Mouse (Mus musculus): ENCODE measurements at regions not wholly inside any gene's neighbourhood (a gene's known extent, or its start where the extent isn't known, plus 50 kb on each side); places are given as distances from the start of the nearest gene placed in this dataset.

- ATAC-seq (ENCODE audit: low FRiP score, low TSS enrichment): no peak
- Histone ChIP-seq H3K4me1 (ENCODE audit: insufficient read depth, low read length) (peaks cover 17% of the 10 kb centered on the region), H3K9me3 (ENCODE audit: low read length) (no peaks in the 10 kb centered on the region), H3K36me3 (ENCODE audit: insufficient read depth, low read length) (no peaks in the 10 kb centered on the region), H3K4me3 (ENCODE audit: low read length) (no peak overlapping the region), H3K4me2 (replicated peaks; ENCODE audit: low read depth, low read length) (no peak overlapping the region), H3K9ac (replicated peaks; ENCODE audit: low read length) (no peak overlapping the region), H3K27me3 (ENCODE audit: insufficient read depth, low read length) (no peaks in the 10 kb centered on the region), H3K27ac (ENCODE audit: low read length) (no peak overlapping the region)
- 73% methylated on average over 4 of the region's 4 CpGs for WGBS
Measured at GRCm38 (mm10) chr10:8086442-8086841, 130.4 kb upstream of the Tab2 start.

- H3K9me3 ChIP-seq (ENCODE audit: low read length): no peaks in the 10 kb centered on the region
- ATAC-seq (ENCODE audit: low FRiP score, low TSS enrichment): no peak
- H3K4me1 ChIP-seq (ENCODE audit: insufficient read depth, low read length): no peaks in the 10 kb centered on the region
- H3K36me3 ChIP-seq (ENCODE audit: insufficient read depth, low read length): no peaks in the 10 kb centered on the region
- H3K4me2 ChIP-seq (replicated peaks; ENCODE audit: low read depth, low read length): no peak overlapping the region
- H3K9ac ChIP-seq (replicated peaks; ENCODE audit: low read length): no peak overlapping the region
- 62% methylated on average over 8 of the region's 8 CpGs for WGBS
- no peak overlapping the region for H3K4me3 ChIP-seq (ENCODE audit: low read length)
- H3K27ac ChIP-seq (ENCODE audit: low read length): no peak overlapping the region
- no peaks in the 10 kb centered on the region for H3K27me3 ChIP-seq (ENCODE audit: insufficient read depth, low read length)
Measured at GRCm38 (mm10) chr10:8077904-8078811, 122.1 kb upstream of the Tab2 start.

GRCm38 (mm10) chr10:8072463-8072862 is 116.4 kb upstream of the Tab2 start:
- 0 out of 2 replicates have a peak, but pooled peaks cover 5% of the 10 kb centered on the region for H3K4me1 ChIP-seq (ENCODE audit: insufficient read depth, low read length)
- H3K36me3 ChIP-seq (ENCODE audit: insufficient read depth, low read length): no peaks in the 10 kb centered on the region
- no peak overlapping the region for H3K4me2 ChIP-seq (replicated peaks; ENCODE audit: low read depth, low read length)
- H3K27ac ChIP-seq (ENCODE audit: low read length): no peak overlapping the region
- no peaks in the 10 kb centered on the region for H3K9me3 ChIP-seq (ENCODE audit: low read length)
- H3K4me3 ChIP-seq (ENCODE audit: low read length): no peak overlapping the region
- no peaks in the 10 kb centered on the region for H3K27me3 ChIP-seq (ENCODE audit: insufficient read depth, low read length)
- 82% methylated on average over 1 of the region's 1 CpGs for WGBS
- no peak for ATAC-seq (ENCODE audit: low FRiP score, low TSS enrichment)
- no peak overlapping the region for H3K9ac ChIP-seq (replicated peaks; ENCODE audit: low read length)

GRCm38 (mm10) chr10:8071858-8072257 is 115.8 kb upstream of the Tab2 start:
- 64% methylated on average over 3 of the region's 3 CpGs for WGBS
- no peak overlapping the region for H3K4me2 ChIP-seq (replicated peaks; ENCODE audit: low read depth, low read length)
- H3K9me3 ChIP-seq (ENCODE audit: low read length): no peaks in the 10 kb centered on the region
- no peak overlapping the region for H3K9ac ChIP-seq (replicated peaks; ENCODE audit: low read length)
- no peak for ATAC-seq (ENCODE audit: low FRiP score, low TSS enrichment)
- H3K27me3 ChIP-seq (ENCODE audit: insufficient read depth, low read length): no peaks in the 10 kb centered on the region
- H3K36me3 ChIP-seq (ENCODE audit: insufficient read depth, low read length): no peaks in the 10 kb centered on the region
- H3K27ac ChIP-seq (ENCODE audit: low read length): no peak overlapping the region
- 0 out of 2 replicates have a peak, but pooled peaks cover 5% of the 10 kb centered on the region for H3K4me1 ChIP-seq (ENCODE audit: insufficient read depth, low read length)
- H3K4me3 ChIP-seq (ENCODE audit: low read length): no peak overlapping the region

GRCm38 (mm10) chr10:8070472-8070871 is 114.4 kb upstream of the Tab2 start:
- Histone ChIP-seq H3K9ac (replicated peaks; ENCODE audit: low read length) (no peak overlapping the region), H3K27ac (ENCODE audit: low read length) (no peak overlapping the region), H3K4me2 (replicated peaks; ENCODE audit: low read depth, low read length) (no peak overlapping the region), H3K4me3 (ENCODE audit: low read length) (no peak overlapping the region), H3K36me3 (ENCODE audit: insufficient read depth, low read length) (no peaks in the 10 kb centered on the region), H3K27me3 (ENCODE audit: insufficient read depth, low read length) (no peaks in the 10 kb centered on the region), H3K9me3 (ENCODE audit: low read length) (no peaks in the 10 kb centered on the region), H3K4me1 (ENCODE audit: insufficient read depth, low read length) (0 out of 2 replicates have a peak, but pooled peaks cover 5% of the 10 kb centered on the region)
- ATAC-seq (ENCODE audit: low FRiP score, low TSS enrichment): no peak
- 29% methylated on average over 2 of the region's 2 CpGs for WGBS

GRCm38 (mm10) chr10:8066926-8067325 is 110.9 kb upstream of the Tab2 start:
- 0 out of 2 replicates have a peak, but pooled peaks cover 11% of the 10 kb centered on the region for H3K4me1 ChIP-seq (ENCODE audit: insufficient read depth, low read length)
- 56% methylated on average over 3 of the region's 3 CpGs for WGBS

GRCm38 (mm10) chr10:8065746-8066145 is 109.7 kb upstream of the Tab2 start:
- Histone ChIP-seq H3K27me3 (ENCODE audit: insufficient read depth, low read length) (no peaks in the 10 kb centered on the region), H3K9me3 (ENCODE audit: low read length) (no peaks in the 10 kb centered on the region), H3K27ac (ENCODE audit: low read length) (no peak overlapping the region; the same call in 1 of the 2 replicates), H3K4me1 (ENCODE audit: insufficient read depth, low read length) (0 out of 2 replicates have a peak, but pooled peaks cover 11% of the 10 kb centered on the region), H3K4me2 (replicated peaks; ENCODE audit: low read depth, low read length) (no peak overlapping the region), H3K9ac (replicated peaks; ENCODE audit: low read length) (no peak overlapping the region), H3K4me3 (ENCODE audit: low read length) (no peak overlapping the region), H3K36me3 (ENCODE audit: insufficient read depth, low read length) (no peaks in the 10 kb centered on the region)
- WGBS: 84% methylated on average over 8 of the region's 8 CpGs
- ATAC-seq (ENCODE audit: low FRiP score, low TSS enrichment): no peak

More at GRCm38 (mm10) chr10:8066926-8067325, 110.9 kb upstream of the Tab2 start:
- no peaks in the 10 kb centered on the region for H3K27me3 ChIP-seq (ENCODE audit: insufficient read depth, low read length)
- H3K9ac ChIP-seq (replicated peaks; ENCODE audit: low read length): no peak overlapping the region
- H3K4me2 ChIP-seq (replicated peaks; ENCODE audit: low read depth, low read length): no peak overlapping the region
- H3K4me3 ChIP-seq (ENCODE audit: low read length): no peak overlapping the region
- no peaks in the 10 kb centered on the region for H3K9me3 ChIP-seq (ENCODE audit: low read length)
- H3K27ac ChIP-seq (ENCODE audit: low read length): 0 out of 2 replicates have a peak overlapping the region, but pooled peaks have one; percentile 46
- no peaks in the 10 kb centered on the region for H3K36me3 ChIP-seq (ENCODE audit: insufficient read depth, low read length)
- ATAC-seq (ENCODE audit: low FRiP score, low TSS enrichment): no peak

GRCm38 (mm10) chr10:8064281-8064680 is 108.3 kb upstream of the Tab2 start:
- no peak overlapping the region for H3K27ac ChIP-seq (ENCODE audit: low read length)
- ATAC-seq (ENCODE audit: low FRiP score, low TSS enrichment): no peak
- 0 out of 2 replicates have a peak, but pooled peaks cover 6% of the 10 kb centered on the region for H3K4me1 ChIP-seq (ENCODE audit: insufficient read depth, low read length)
- H3K36me3 ChIP-seq (ENCODE audit: insufficient read depth, low read length): no peaks in the 10 kb centered on the region
- H3K9ac ChIP-seq (replicated peaks; ENCODE audit: low read length): no peak overlapping the region
- H3K4me2 ChIP-seq (replicated peaks; ENCODE audit: low read depth, low read length): no peak overlapping the region
- no peaks in the 10 kb centered on the region for H3K9me3 ChIP-seq (ENCODE audit: low read length)
- 71% methylated on average over 2 of the region's 2 CpGs for WGBS
- no peak overlapping the region for H3K4me3 ChIP-seq (ENCODE audit: low read length)
- no peaks in the 10 kb centered on the region for H3K27me3 ChIP-seq (ENCODE audit: insufficient read depth, low read length)

- Histone ChIP-seq H3K9me3 (ENCODE audit: low read length) (no peaks in the 10 kb centered on the region), H3K27ac (ENCODE audit: low read length) (no peak overlapping the region), H3K36me3 (ENCODE audit: insufficient read depth, low read length) (no peaks in the 10 kb centered on the region), H3K4me2 (replicated peaks; ENCODE audit: low read depth, low read length) (no peak overlapping the region), H3K4me1 (ENCODE audit: insufficient read depth, low read length) (0 out of 2 replicates have a peak, but pooled peaks cover 6% of the 10 kb centered on the region), H3K27me3 (ENCODE audit: insufficient read depth, low read length) (no peaks in the 10 kb centered on the region), H3K9ac (replicated peaks; ENCODE audit: low read length) (no peak overlapping the region), H3K4me3 (ENCODE audit: low read length) (no peak overlapping the region)
- 63% methylated on average over 5 of the region's 5 CpGs for WGBS
- ATAC-seq (ENCODE audit: low FRiP score, low TSS enrichment): no peak
Measured at GRCm38 (mm10) chr10:8063458-8064090, 107.5 kb upstream of the Tab2 start.

- Histone ChIP-seq H3K36me3 (ENCODE audit: insufficient read depth, low read length) (no peaks in the 10 kb centered on the region), H3K9ac (replicated peaks; ENCODE audit: low read length) (no peak overlapping the region), H3K4me2 (replicated peaks; ENCODE audit: low read depth, low read length) (no peak overlapping the region), H3K27ac (ENCODE audit: low read length) (no peak overlapping the region), H3K4me1 (ENCODE audit: insufficient read depth, low read length) (0 out of 2 replicates have a peak, but pooled peaks cover 6% of the 10 kb centered on the region), H3K27me3 (ENCODE audit: insufficient read depth, low read length) (no peaks in the 10 kb centered on the region), H3K4me3 (ENCODE audit: low read length) (no peak overlapping the region), H3K9me3 (ENCODE audit: low read length) (no peaks in the 10 kb centered on the region)
- no peak for ATAC-seq (ENCODE audit: low FRiP score, low TSS enrichment)
Measured at GRCm38 (mm10) chr10:8060987-8061386, 105.0 kb upstream of the Tab2 start.

Measured in kidney, embryonic 16.5 days (tissue).